Mouse (Mus musculus): ENCODE results near the gene Nfasc.

- TF ChIP-seq CTCF (IDR thresholded peaks at IDR 0.05; ENCODE audit: control insufficient read depth, insufficient read depth, low read length) (no peak), POLR2A (IDR thresholded peaks at IDR 0.05; ENCODE audit: borderline replicate concordance, control insufficient read depth, low read depth, low read length) (no peak)
Observed at GRCm38 (mm10) chr1:132736171-132736570, 5.4 kb downstream of the Nfasc start.
